Mouse (Mus musculus) cerebellum, adult (tissue): Measurements from ENCODE around the gene Pmel.
"Not testable (repeated sequence)": the region's sequence is repeated elsewhere in the genome, so short reads cannot be mapped to it uniquely, and the experiment has no call there.

Source experiments
- ATAC-seq: cut with Nextera tagmentation; 2 replicates; pipeline ENCODE4 v1.9.2; 2017; ENCODE audit warnings: mild to moderate bottlenecking, moderate library complexity, mixed read lengths; ENCODE audit not compliant: insufficient number of reproducible peaks, low FRiP score, low TSS enrichment

Gene Pmel

GRCm38 (mm10) chr10:128700712-128701111 lies 3.3 kb upstream of the Pmel start:
- ATAC-seq, result no peak

DNA sequence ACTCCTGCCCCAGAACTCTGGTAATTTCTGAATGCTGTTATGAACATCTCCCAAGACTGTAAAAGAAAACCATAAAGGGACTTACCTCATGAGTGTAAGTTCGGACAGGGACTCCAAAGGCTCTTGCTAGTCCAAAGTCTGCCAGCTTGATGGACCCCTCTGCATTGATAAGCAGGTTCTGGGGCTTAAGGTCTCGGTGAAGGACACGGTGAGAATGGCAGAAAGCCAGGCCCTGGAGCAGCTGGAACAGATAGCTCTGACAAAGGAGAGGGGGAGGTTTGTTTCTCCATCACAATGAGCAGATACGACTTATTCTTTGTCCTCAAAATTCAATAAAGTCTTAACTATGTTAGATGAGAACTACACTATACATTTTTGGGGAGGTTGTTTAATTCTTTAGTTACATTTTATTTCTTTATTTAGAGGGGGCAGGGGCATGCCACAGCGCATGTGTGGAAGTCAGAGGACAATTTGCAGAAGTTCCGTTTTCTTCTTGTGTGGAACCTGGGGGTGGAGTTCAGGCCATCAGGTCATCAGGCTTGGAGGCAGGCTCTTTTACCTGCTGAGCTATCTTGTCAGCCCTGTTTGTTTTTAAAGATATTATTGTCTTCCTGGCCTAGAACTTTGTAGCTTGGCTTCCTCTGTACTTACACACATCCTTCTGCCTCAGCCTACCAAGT lies 1.5 kb upstream of the Pmel start:
- no peak for ATAC-seq

- peak; percentile 75 for ATAC-seq
Observed at GRCm38 (mm10) chr10:128704491-128705316, 709 bp downstream of the Pmel start, which contains the start of gene Cdk2. TSS of gene Cdk2 (minus strand) at chr10:128705031.

- ATAC-seq, result no peak
Observed at GRCm38 (mm10) chr10:128705317-128705693, 1.3 kb downstream of the Pmel start.

GRCm38 (mm10) chr10:128711318-128711717 lies 7.3 kb downstream of the Pmel start:
- ATAC-seq, result not testable (repeated sequence)

GRCm38 (mm10) chr10:128715559-128716537 lies 11.9 kb downstream of the Pmel start:
- no peak for ATAC-seq

GRCm38 (mm10) chr10:128725466-128725865 lies 21.5 kb downstream of the Pmel start:
- ATAC-seq, result not testable (repeated sequence)

GRCm38 (mm10) chr10:128728059-128728458 lies 24.1 kb downstream of the Pmel start:
- ATAC-seq, result no peak

DNA sequence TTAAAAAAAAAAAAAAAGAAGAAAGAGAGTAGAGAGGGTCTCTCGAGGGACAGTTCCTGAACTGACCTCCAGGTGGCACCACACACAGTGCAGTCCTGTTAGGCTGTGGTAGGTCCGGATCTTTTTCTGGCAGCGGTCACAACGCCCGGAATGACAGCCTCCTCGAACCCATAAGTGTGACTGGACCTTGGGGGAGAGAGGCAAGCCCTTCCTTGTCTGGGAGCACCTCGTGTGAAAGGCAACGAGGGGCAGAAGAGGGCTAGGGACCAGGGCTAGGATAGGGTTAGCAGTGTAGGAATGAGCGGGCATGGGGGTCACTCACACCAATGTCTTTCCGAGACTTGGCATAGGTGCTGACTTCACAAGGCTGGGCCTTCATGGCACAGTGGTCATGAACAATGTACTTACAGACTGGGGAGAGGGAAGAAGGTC lies 27.0 kb downstream of the Pmel start:
- ATAC-seq, result peak; percentile 64

- no peak for ATAC-seq
Observed at GRCm38 (mm10) chr10:128731992-128732391, 28.0 kb downstream of the Pmel start.

DNA sequence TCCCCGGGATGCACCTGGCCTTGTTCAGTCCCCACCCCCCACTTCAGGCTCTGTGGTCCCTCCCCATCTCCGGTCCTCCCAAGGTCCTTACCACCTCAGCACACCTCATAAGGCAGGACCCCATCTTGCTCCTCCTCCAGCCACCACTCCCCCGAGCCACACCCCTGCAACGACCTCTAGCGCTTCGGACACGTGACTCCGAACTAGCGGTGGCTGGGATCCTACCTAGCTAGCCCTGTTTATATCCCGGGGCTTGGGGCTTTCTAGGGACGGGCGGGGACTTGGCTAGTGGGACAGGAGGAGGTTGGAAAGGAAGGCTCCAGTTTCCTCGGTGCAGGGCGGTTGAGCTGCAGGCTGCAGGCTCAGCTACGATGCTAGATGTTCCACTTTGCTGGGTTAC lies 33.4 kb downstream of the Pmel start:
- ATAC-seq, result no peak

- no peak for ATAC-seq
Observed at GRCm38 (mm10) chr10:128740296-128740695, 36.3 kb downstream of the Pmel start.

- ATAC-seq, result no peak
Observed at GRCm38 (mm10) chr10:128742616-128743015, 38.6 kb downstream of the Pmel start.

DNA sequence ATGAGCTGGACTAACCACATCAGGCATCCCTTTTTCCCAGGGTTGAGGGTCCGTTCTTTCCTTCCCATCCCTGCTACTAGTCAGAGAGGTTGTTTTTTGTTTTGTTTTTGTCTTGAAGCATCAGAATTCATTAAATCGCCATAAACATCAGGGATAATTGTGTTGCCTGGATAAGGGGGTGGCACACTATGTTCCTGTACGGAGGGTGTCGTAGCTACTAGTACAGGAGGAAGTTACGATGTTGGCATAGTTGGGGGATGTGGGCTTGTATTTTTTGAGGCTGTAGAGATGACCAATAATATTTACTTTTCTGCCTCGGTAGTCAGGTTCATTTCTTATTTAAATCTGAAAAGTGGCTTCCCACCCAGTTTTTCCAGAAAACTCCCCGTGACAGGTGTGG lies 39.2 kb downstream of the Pmel start:
- ATAC-seq, result no peak

- peak; percentile 50; the same call in 1 of the 2 replicates for ATAC-seq
Observed at GRCm38 (mm10) chr10:128743791-128744191, 39.8 kb downstream of the Pmel start.

- no peak for ATAC-seq
Observed at GRCm38 (mm10) chr10:128744211-128744610, 40.2 kb downstream of the Pmel start.

GRCm38 (mm10) chr10:128744680-128745601 lies 40.9 kb downstream of the Pmel start, which contains the start of gene Dgka:
TSS of gene Dgka (minus strand) at chr10:128744855.
- ATAC-seq, result no peak

GRCm38 (mm10) chr10:128745946-128746613 lies 42.1 kb downstream of the Pmel start:
- ATAC-seq, result no peak
